Mouse (Mus musculus): ENCODE results near the gene Map3k11. TPM values are rescaled to one million over a fixed set of nuclear protein-coding genes. Genes with fewer than 3 reads are reported as not detected.

Gene Map3k11
- total and polyA plus RNA-seq, 3 experiments: 22.2 to 145 (median 23.3) TPM

- TF ChIP-seq GATA2 (IDR thresholded peaks at IDR 0.05; ENCODE audit: borderline replicate concordance, low read depth, low read length) (no peak), CTCF (IDR thresholded peaks at IDR 0.05; ENCODE audit: low read depth, low read length) (no peak), GATA1 (IDR thresholded peaks at IDR 0.05; ENCODE audit: borderline replicate concordance, low read length) (no peak), POLR2AphosphoS5 (IDR thresholded peaks at IDR 0.05; ENCODE audit: insufficient replicate concordance, low read depth, low read length) (no peak), TAL1 (conservative IDR thresholded peaks at IDR 0.05; ENCODE audit: low read depth, low read length) (no peak)
- H3K4me3 ChIP-seq (ENCODE audit: low read depth, low read length): no peak overlapping the region
- DNase-seq (ENCODE audit: low spot score): no peak
- ATAC-seq (ENCODE audit: extremely low read depth, insufficient number of reproducible peaks, low FRiP score, poor library complexity, severe bottlenecking): no peak
- H3K4me1 ChIP-seq (ENCODE audit: insufficient read depth, low read depth, low read length): peaks cover 38% of the 10 kb centered on the region
- H3K9me3 ChIP-seq (replicated peaks): no peaks in the 10 kb centered on the region
- peaks cover 99% of the 10 kb centered on the region for H3K36me3 ChIP-seq (replicated peaks)
- H3K27me3 ChIP-seq (ENCODE audit: insufficient read depth, low read length): no peaks in the 10 kb centered on the region
Observed at GRCm38 (mm10) chr19:5695849-5696462, 7.4 kb downstream of the Map3k11 start.

DNA sequence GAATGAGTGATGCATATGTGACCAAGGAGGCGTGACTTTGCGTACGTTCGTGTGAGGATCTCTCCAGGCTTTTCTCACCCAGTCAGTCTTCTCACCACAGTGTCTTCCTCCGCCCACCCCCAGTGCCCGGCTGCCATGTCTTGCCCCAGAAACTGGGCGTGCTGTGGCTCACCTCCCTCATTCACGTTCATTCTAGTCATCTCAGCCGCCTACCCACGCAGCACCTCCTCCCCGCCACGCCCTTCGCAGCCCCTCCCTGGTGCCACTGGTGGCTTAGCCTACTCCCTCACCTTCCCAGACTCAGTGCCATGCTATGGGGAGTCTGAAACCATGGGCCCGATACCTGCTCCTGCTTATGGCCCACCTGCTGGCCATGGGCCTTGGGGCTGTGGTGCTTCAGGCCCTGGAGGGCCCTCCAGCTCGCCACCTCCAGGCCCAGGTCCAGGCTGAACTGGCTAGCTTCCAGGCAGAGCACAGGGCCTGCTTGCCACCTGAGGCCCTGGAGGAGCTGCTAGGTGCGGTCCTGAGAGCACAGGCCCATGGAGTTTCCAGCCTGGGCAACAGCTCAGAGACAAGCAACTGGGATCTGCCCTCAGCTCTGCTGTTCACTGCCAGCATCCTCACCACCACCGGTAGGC lies 15.7 kb downstream of the Map3k11 start, which contains the start of gene Kcnk7:
Gene Kcnk7, plus strand, starts transcription at position 205 of the 638 bp plus-strand sequence.
- TF ChIP-seq TAL1 (conservative IDR thresholded peaks at IDR 0.05; ENCODE audit: low read depth, low read length) (no peak), GATA2 (IDR thresholded peaks at IDR 0.05; ENCODE audit: borderline replicate concordance, low read depth, low read length) (no peak), POLR2AphosphoS5 (IDR thresholded peaks at IDR 0.05; ENCODE audit: insufficient replicate concordance, low read depth, low read length) (no peak), GATA1 (IDR thresholded peaks at IDR 0.05; ENCODE audit: borderline replicate concordance, low read length) (no peak), CTCF (IDR thresholded peaks at IDR 0.05; ENCODE audit: low read depth, low read length) (no peak)
- H3K27me3 ChIP-seq (ENCODE audit: insufficient read depth, low read length): no peaks in the 10 kb centered on the region
- ATAC-seq (ENCODE audit: extremely low read depth, insufficient number of reproducible peaks, low FRiP score, poor library complexity, severe bottlenecking) (no peak), DNase-seq (ENCODE audit: low spot score) (peak; percentile 67)
- H3K36me3 ChIP-seq (replicated peaks): peaks cover 96% of the 10 kb centered on the region
- H3K9me3 ChIP-seq (replicated peaks): no peaks in the 10 kb centered on the region
- peaks cover 40% of the 10 kb centered on the region for H3K4me1 ChIP-seq (ENCODE audit: insufficient read depth, low read depth, low read length)
- peak within 1 kb of the TSS; percentile 66; the same call in 1 of the 2 replicates for H3K4me3 ChIP-seq (ENCODE audit: low read depth, low read length)

GRCm38 (mm10) chr19:5704801-5705571 lies 16.4 kb downstream of the Map3k11 start:
- Histone ChIP-seq H3K4me1 (ENCODE audit: insufficient read depth, low read depth, low read length) (peaks cover 41% of the 10 kb centered on the region), H3K36me3 (replicated peaks) (peaks cover 94% of the 10 kb centered on the region), H3K4me3 (ENCODE audit: low read depth, low read length) (peak overlapping the region; percentile 66; the same call in 1 of the 2 replicates), H3K9me3 (replicated peaks) (no peaks in the 10 kb centered on the region), H3K27me3 (ENCODE audit: insufficient read depth, low read length) (no peaks in the 10 kb centered on the region)
- TF ChIP-seq GATA2 (IDR thresholded peaks at IDR 0.05; ENCODE audit: borderline replicate concordance, low read depth, low read length): no peak
- TF ChIP-seq POLR2AphosphoS5 (IDR thresholded peaks at IDR 0.05; ENCODE audit: insufficient replicate concordance, low read depth, low read length): no peak
- TF ChIP-seq GATA1 (IDR thresholded peaks at IDR 0.05; ENCODE audit: borderline replicate concordance, low read length): no peak
- no peak for TF ChIP-seq CTCF (IDR thresholded peaks at IDR 0.05; ENCODE audit: low read depth, low read length)
- no peak for TF ChIP-seq TAL1 (conservative IDR thresholded peaks at IDR 0.05; ENCODE audit: low read depth, low read length)
- DNase-seq (ENCODE audit: low spot score): peak; percentile 83
- peak; percentile 65 for ATAC-seq (ENCODE audit: extremely low read depth, insufficient number of reproducible peaks, low FRiP score, poor library complexity, severe bottlenecking)

GRCm38 (mm10) chr19:5710068-5710467 lies 21.5 kb downstream of the Map3k11 start:
- DNase-seq (ENCODE audit: low spot score): no peak
- no peak for ATAC-seq (ENCODE audit: extremely low read depth, insufficient number of reproducible peaks, low FRiP score, poor library complexity, severe bottlenecking)
- H3K9me3 ChIP-seq (replicated peaks): no peaks in the 10 kb centered on the region
- H3K27me3 ChIP-seq (ENCODE audit: insufficient read depth, low read length): no peaks in the 10 kb centered on the region
- H3K36me3 ChIP-seq (replicated peaks): peaks cover 95% of the 10 kb centered on the region
- no peak for TF ChIP-seq POLR2AphosphoS5 (IDR thresholded peaks at IDR 0.05; ENCODE audit: insufficient replicate concordance, low read depth, low read length)
- no peak for TF ChIP-seq GATA1 (IDR thresholded peaks at IDR 0.05; ENCODE audit: borderline replicate concordance, low read length)
- no peak for TF ChIP-seq GATA2 (IDR thresholded peaks at IDR 0.05; ENCODE audit: borderline replicate concordance, low read depth, low read length)
- TF ChIP-seq CTCF (IDR thresholded peaks at IDR 0.05; ENCODE audit: low read depth, low read length): no peak
- peaks cover 62% of the 10 kb centered on the region for H3K4me1 ChIP-seq (ENCODE audit: insufficient read depth, low read depth, low read length)
- no peak overlapping the region for H3K4me3 ChIP-seq (ENCODE audit: low read depth, low read length)

- H3K9me3 ChIP-seq (replicated peaks): no peaks in the 10 kb centered on the region
- no peak overlapping the region for H3K4me3 ChIP-seq (ENCODE audit: low read depth, low read length)
- H3K4me1 ChIP-seq (ENCODE audit: insufficient read depth, low read depth, low read length): peaks cover 62% of the 10 kb centered on the region
- H3K27me3 ChIP-seq (ENCODE audit: insufficient read depth, low read length): no peaks in the 10 kb centered on the region
- no peak for DNase-seq (ENCODE audit: low spot score)
- no peak for TF ChIP-seq GATA1 (IDR thresholded peaks at IDR 0.05; ENCODE audit: borderline replicate concordance, low read length)
- TF ChIP-seq TAL1 (conservative IDR thresholded peaks at IDR 0.05; ENCODE audit: low read depth, low read length): no peak
- TF ChIP-seq CTCF (IDR thresholded peaks at IDR 0.05; ENCODE audit: low read depth, low read length): no peak
- no peak for TF ChIP-seq GATA2 (IDR thresholded peaks at IDR 0.05; ENCODE audit: borderline replicate concordance, low read depth, low read length)
- no peak for ATAC-seq (ENCODE audit: extremely low read depth, insufficient number of reproducible peaks, low FRiP score, poor library complexity, severe bottlenecking)
- H3K36me3 ChIP-seq (replicated peaks): peaks cover 96% of the 10 kb centered on the region
Observed at GRCm38 (mm10) chr19:5710581-5710980, 22.0 kb downstream of the Map3k11 start.

- H3K27me3 ChIP-seq (ENCODE audit: insufficient read depth, low read length): no peaks in the 10 kb centered on the region
- peak; percentile 63 for TF ChIP-seq CTCF (IDR thresholded peaks at IDR 0.05; ENCODE audit: low read depth, low read length)
- TF ChIP-seq GATA2 (IDR thresholded peaks at IDR 0.05; ENCODE audit: borderline replicate concordance, low read depth, low read length): no peak
- peaks cover 62% of the 10 kb centered on the region for H3K4me1 ChIP-seq (ENCODE audit: insufficient read depth, low read depth, low read length)
- DNase-seq (ENCODE audit: low spot score) (no peak), ATAC-seq (ENCODE audit: extremely low read depth, insufficient number of reproducible peaks, low FRiP score, poor library complexity, severe bottlenecking) (no peak)
- H3K4me3 ChIP-seq (ENCODE audit: low read depth, low read length): no peak overlapping the region
- H3K9me3 ChIP-seq (replicated peaks): no peaks in the 10 kb centered on the region
- H3K36me3 ChIP-seq (replicated peaks): peaks cover 96% of the 10 kb centered on the region
Observed at GRCm38 (mm10) chr19:5711218-5711617, 22.7 kb downstream of the Map3k11 start.
